Mouse (Mus musculus) adrenal gland, adult 18-20 months (tissue): ENCODE results near the gene C030005K15Rik. TPM values are rescaled to one million over a fixed set of nuclear protein-coding genes. Genes with fewer than 3 reads are reported as not detected.
A peak's percentile ranks its signal among the peaks of the same experiment; 100 is the strongest.
"Not testable (repeated sequence)": the region's sequence is repeated elsewhere in the genome, so short reads cannot be mapped to it uniquely, and the experiment has no call there.

Experiments
- DNase-seq, 2 experiments: peaks; one replicate each; pipeline ENCODE4 v3.0.0; 2021 to 2022; ENCODE audit warnings: low spot score in 2 of 2
- long read RNA-seq, 2 experiments: library from polyadenylated mRNA; stranded (forward); transcript quantifications; one replicate each; pipeline ENCODE4 v2.0.0; 2021
- total RNA-seq, 2 experiments: library from RNA; stranded (reverse); gene quantifications; 1 replicate in 1 of 2; 2 replicates in 1 of 2; pipeline ENCODE4 v1.2.3; 2021

Gene C030005K15Rik
- not detected for total RNA-seq
- long read RNA-seq, experiment 1, result 0 reads
- long read RNA-seq, experiment 2, result 0 reads

GRCm38 (mm10) chr10:97726655-97727054 is at the start of gene C030005K15Rik:
TSS of gene C030005K15Rik (minus strand) at chr10:97726755.
- DNase-seq, result not testable (repeated sequence)

GRCm38 (mm10) chr10:97768171-97768749 is 41.7 kb upstream of the C030005K15Rik start:
- no peak for DNase-seq

DNA sequence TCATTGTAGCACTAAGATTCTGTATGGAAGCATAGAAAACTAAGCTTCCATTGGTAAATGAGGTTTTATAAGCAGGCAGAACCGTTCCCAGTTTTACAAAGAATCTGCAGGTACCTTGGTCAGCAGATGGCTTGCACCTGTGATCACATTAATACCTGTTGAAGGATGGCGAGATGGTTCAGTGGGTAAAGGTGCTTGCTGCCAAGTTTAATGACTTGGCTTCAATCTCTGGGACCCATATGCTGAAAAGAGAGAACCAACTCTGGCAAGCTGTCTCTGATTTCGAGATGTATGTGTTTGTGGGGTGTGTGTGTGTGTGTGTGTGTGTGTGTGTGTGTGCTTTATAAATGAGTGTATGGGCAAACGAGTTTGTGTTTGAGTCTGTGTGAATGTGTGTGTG is 27.3 kb upstream of the C030005K15Rik start:
- no peak for DNase-seq

DNA sequence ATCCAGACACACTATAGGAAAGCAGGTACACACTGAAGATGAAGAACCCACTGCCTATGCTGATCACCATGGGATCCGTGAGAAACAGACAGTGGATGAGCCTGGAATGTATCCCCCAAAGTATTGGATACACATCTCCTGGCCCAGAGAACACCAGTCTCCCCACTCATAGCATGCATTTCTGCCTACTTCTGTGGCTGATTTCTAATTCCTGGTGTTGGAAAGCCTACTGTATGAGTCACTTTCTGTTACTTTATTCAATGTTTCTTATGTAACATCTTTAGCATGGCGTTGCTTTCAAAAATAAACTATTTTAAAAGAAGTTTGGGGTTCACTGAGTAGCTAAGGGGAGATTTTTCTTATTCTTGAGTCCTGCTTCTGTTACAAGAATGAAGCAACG is 20.7 kb upstream of the C030005K15Rik start:
- DNase-seq, result no peak

GRCm38 (mm10) chr10:97725929-97726328 is 626 bp downstream of the C030005K15Rik start:
- DNase-seq, result no peak

DNA sequence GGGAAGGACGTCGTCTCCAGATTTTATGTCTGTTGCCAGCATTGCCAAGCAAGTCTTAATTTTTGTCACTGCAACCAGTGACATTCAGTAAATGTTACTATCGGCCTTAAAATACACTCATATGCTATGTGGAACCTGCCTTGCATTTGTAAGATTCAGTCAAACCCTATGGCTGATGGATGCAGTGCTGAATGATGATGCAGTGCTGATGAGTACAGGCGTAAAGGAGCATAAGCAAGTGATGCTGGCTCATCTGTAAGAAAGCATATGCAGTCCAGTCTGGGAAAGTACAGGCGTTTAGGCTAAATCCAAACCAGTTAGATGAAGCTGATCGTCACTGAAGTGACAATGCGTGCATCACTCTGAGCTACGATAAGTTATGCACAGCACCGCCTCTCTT is 3.8 kb downstream of the C030005K15Rik start:
- DNase-seq, result no peak

DNA sequence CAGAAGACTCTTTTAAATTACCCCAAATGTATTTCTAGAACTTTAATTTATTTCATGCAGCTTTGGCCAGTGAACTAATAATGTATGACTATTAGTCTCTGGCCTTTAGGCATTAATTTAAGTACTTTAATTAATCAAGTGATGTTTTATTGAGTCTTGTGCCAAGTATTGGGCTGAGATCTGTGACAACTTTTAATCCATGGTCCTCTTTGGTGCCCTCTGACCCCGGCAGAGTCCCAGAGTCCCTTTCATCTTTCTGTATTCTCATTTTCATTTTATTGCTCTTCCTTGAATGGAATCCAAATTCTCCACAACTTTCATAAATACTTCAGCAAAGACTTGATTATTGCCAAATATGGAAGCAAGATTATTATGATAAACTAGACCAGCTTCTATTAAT is 5.9 kb downstream of the C030005K15Rik start:
- no peak for DNase-seq

GRCm38 (mm10) chr10:97718021-97718420 is 8.5 kb downstream of the C030005K15Rik start:
- no peak for DNase-seq

- DNase-seq, result no peak
Measured at GRCm38 (mm10) chr10:97717233-97717632, 9.3 kb downstream of the C030005K15Rik start.

DNA sequence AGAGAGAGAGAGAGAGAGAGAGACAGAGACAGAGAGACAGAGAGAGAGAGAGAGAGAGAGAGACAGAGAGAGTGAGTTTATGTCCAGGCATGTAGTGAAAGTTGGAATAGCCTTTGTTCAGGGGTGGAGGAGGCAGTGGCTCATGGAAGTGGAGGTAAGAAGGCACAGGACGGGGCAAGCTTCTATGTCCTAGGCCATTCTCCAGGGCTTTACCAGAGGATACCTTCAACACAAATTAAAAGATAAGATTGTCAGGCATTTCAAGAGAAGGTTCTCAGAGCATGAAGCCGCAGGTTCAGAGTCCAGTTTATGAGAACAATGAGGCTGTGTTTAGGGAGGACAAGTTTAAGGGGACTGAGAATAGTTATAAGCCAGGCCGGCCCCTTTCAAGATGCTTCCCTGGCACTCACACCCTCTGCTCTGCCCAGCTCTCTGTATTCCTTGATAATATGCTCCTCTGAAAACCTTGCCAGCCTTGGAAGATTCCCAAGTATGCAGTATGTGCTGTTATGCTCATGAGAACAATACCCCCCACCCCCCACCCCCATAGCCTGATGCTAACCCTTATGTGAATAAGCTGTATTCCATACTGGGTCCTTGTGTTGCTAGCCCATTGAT is 11.2 kb downstream of the C030005K15Rik start:
- DNase-seq, result no peak

DNA sequence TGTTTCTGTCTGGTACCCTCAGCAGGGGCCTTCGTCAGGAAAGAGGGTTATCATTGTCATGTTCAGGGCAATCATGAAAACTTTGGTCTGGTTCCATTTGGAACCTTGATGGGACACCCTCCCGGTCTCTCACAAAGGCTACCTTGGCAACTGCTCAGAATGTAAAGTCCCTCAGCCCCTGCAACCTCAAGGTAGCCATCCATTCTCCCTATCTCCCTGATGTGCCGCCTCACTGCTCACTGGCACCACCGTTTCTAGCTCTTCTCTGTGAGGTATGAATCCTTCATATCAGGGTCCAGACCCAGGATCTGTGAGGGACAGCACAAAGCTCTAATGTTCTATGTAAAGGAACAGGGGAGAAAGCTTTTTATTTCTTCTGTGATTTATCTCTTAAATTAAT is 12.0 kb downstream of the C030005K15Rik start:
- DNase-seq, result no peak

- peak in 1 of 2 experiments; percentile 12 for DNase-seq
Measured at GRCm38 (mm10) chr10:97712687-97713086, 13.9 kb downstream of the C030005K15Rik start.

GRCm38 (mm10) chr10:97704562-97704961 is 22.0 kb downstream of the C030005K15Rik start:
- DNase-seq, result peak; percentile 13 to 25

- DNase-seq, result no peak
Measured at GRCm38 (mm10) chr10:97702321-97702720, 24.2 kb downstream of the C030005K15Rik start.

DNA sequence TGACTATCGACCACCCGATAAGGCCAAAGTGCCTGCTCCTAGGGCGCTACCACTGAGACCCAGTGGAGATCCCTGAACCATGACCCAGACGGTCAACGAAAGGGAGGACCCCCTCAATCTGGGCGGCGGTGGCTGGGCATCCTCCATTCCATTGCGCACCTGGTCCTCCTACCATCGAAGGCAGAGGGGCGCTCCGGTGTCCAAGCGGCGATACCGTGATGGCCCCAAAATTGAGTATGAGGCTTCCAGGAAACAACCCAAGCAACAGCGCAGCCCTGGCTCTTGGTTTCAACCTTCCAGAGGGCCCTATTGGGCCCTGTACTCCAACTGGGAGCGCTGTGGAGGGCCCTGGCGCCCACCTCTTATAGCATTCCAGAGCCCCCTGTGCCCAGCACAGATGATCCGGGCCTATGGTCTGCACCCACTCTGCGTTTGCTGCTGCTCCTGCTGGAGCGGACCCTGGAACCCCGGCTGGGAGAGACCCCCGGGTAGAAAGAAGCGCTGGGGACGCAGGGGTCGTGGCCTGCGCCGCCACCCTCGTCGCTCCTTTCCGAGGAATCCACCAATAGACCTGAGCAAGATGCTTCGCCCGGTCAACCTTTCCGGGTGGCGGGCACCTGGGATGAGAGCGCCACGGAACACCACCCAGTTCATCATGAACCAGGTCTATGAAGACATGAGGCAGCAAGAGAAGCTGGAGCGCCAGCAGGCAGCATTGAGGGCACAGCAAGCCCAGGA is 33.0 kb downstream of the C030005K15Rik start:
- no peak for DNase-seq

DNA sequence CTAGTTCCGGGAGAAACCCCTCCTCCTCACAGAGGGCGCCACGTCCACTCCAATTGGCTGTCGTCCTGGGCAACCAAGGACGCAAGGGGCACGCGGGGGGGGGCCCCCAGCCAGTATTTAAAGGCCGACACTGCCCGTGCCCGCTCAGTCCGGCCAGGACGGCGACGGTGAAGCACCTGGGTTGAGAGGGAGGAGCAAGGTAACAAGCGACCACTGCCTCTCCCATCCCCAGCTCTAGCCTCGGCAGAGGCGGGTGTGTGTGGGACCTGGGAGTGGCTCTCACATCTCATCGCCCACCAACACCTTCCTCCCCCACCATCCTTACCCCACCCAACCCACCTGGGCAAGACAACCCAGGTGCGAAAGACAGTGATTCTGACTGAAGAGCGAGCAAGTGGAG is 33.6 kb downstream of the C030005K15Rik start, which contains the start of gene Ccer1:
TSS of gene Ccer1 (plus strand) at position 147 of the 400 bp plus-strand sequence.
- no peak for DNase-seq

DNA sequence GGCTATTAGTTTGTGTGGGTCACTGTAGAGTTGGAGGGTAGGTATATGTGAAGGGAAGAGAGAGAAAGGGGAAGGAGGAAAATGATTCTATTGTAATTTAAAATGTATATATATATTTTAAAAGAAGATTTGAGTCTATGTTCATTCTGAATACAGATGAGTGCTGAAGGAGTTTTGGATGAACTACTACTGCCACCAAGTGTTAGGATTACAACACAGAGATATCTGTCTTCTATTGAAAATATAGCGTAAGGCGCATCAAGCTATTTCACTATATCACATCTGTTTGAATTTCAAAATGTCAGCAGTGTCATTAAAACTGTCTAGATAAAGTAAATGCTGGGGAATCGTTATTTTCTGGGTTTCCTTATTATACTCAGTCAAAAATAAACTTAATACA is 37.1 kb downstream of the C030005K15Rik start:
- no peak for DNase-seq

DNA sequence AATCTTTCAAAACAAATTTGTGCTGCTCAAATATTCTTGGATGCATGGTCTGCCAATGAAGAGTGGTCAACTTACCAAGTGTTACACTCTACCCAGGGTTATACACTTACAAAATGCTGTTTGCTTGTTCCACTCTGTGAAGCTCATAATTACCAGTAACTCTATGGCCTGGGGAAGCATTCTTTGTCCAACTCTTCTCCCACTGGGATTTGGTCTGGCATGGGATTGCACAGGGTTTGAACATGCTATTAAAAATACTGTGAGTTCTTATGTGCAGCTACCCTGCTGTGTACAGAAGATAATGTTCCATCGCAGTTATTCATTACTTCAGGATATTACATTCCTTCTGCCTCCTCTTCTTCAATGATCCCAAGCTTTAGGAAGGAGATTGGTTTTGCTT is 39.4 kb downstream of the C030005K15Rik start:
- DNase-seq, result no peak

- no peak for DNase-seq
Measured at GRCm38 (mm10) chr10:97682981-97683380, 43.6 kb downstream of the C030005K15Rik start.
